Mouse (Mus musculus): Measurements from ENCODE around the gene 4930579G24Rik. TPM values are rescaled to one million over a fixed set of nuclear protein-coding genes. Genes with fewer than 3 reads are reported as not detected.

4930579G24Rik gene
- 10.1 and 11.1 TPM in 2 replicates for polyA plus RNA-seq (2015; fragmentation: Nextera tagmentation; extraction: Ambion mirVana)

DNA sequence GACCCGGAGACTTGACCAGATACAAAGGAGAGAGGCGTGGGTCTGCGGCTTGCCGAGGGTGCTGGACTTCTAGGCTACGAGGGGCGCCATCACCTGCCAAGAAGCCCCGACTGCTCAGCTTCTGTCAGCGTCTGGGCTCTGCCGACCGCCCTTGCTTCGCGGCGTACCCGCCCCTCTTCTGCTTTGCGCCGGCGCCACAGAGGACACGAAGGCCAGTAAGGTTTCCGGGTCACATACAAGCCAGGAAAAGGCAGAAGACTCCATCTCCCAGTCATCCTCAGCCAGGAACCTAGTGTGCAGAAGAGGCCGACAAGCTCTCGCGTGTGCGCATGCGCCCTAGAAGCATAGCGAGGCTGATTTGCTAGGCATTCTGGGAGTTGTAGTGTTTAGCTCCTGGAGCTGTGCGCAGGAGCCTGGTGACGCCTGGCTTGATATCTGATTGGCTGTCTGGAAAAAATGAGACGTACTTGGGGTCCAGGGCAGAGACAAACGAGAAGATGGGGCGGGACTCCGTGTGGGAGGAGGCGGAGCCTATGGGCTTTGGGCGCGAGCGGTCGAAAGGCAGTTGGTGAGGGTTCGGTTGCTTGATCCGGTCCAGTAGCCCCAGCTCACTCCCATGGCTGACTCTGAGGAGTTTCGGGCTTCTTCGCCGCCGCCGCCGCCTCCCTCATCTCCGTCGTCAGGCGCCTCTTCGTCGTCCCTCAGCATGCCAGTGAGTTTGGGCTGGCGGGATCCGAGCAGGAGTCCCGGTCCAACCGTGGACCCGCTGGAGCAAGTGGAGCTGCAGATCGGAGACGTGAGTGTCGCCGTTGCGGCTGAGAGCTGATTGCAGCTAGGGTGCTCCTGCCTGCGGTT, at the start of gene 4930579G24Rik:
Gene 4930579G24Rik, plus strand, starts transcription at position 519 of the 855 bp plus-strand sequence.
- Histone ChIP-seq H3K27me3 (ENCODE audit: control insufficient read depth, insufficient read depth, low read length) (no peaks in the 10 kb centered on the region), H3K4me3 (ENCODE audit: low read depth, low read length) (peak within 1 kb of the TSS; percentile 73), H3K9me3 (ENCODE audit: control insufficient read depth, low read length) (no peaks in the 10 kb centered on the region), H3K27ac (replicated peaks) (peak within 1 kb of the TSS; percentile 93), H3K9ac (ENCODE audit: low read length) (peak within 1 kb of the TSS; percentile 71), H3K36me3 (ENCODE audit: control insufficient read depth, insufficient read depth, low read length) (peaks cover 2% of the 10 kb centered on the region; the same call in 1 of the 2 replicates), H3K4me2 (replicated peaks; ENCODE audit: low read depth) (peak within 1 kb of the TSS; percentile 76), H3K4me1 (replicated peaks; ENCODE audit: control insufficient read depth, insufficient read depth) (no peaks in the 10 kb centered on the region)
- TF ChIP-seq CTCF (IDR thresholded peaks at IDR 0.05; ENCODE audit: low read depth): no peak
- no peak for TF ChIP-seq EP300 (optimal IDR thresholded peaks at IDR 0.05)
- peak; percentile 99 for ATAC-seq (ENCODE audit: low FRiP score, low TSS enrichment)
- peak; percentile 93 for DNase-seq (ENCODE audit: low spot score)
- WGBS: under 1% methylated on average over 60 of the region's 60 CpGs

- no peaks in the 10 kb centered on the region for H3K4me1 ChIP-seq (replicated peaks; ENCODE audit: control insufficient read depth, insufficient read depth)
- no peaks in the 10 kb centered on the region for H3K27me3 ChIP-seq (ENCODE audit: control insufficient read depth, insufficient read depth, low read length)
- DNase-seq (ENCODE audit: low spot score): no peak
- no peaks in the 10 kb centered on the region for H3K9me3 ChIP-seq (ENCODE audit: control insufficient read depth, low read length)
- H3K27ac ChIP-seq (replicated peaks): no peak overlapping the region
- TF ChIP-seq CTCF (IDR thresholded peaks at IDR 0.05; ENCODE audit: low read depth) (no peak), EP300 (optimal IDR thresholded peaks at IDR 0.05) (no peak)
- no peak overlapping the region for H3K9ac ChIP-seq (ENCODE audit: low read length)
- 41% methylated on average over 5 of the region's 5 CpGs for WGBS
- ATAC-seq (ENCODE audit: low FRiP score, low TSS enrichment): no peak
- H3K4me3 ChIP-seq (ENCODE audit: low read depth, low read length): no peak overlapping the region
- H3K36me3 ChIP-seq (ENCODE audit: control insufficient read depth, insufficient read depth, low read length): no peaks in the 10 kb centered on the region
- H3K4me2 ChIP-seq (replicated peaks; ENCODE audit: low read depth): no peak overlapping the region
Measured at GRCm38 (mm10) chr3:79579891-79580575, 48.8 kb upstream of the 4930579G24Rik start.

- ATAC-seq (ENCODE audit: low FRiP score, low TSS enrichment): peak; percentile 85
- Histone ChIP-seq H3K27ac (replicated peaks) (no peak overlapping the region), H3K36me3 (ENCODE audit: control insufficient read depth, insufficient read depth, low read length) (no peaks in the 10 kb centered on the region), H3K4me2 (replicated peaks; ENCODE audit: low read depth) (no peak overlapping the region), H3K9me3 (ENCODE audit: control insufficient read depth, low read length) (no peaks in the 10 kb centered on the region), H3K9ac (ENCODE audit: low read length) (no peak overlapping the region), H3K4me1 (replicated peaks; ENCODE audit: control insufficient read depth, insufficient read depth) (no peaks in the 10 kb centered on the region), H3K27me3 (ENCODE audit: control insufficient read depth, insufficient read depth, low read length) (no peaks in the 10 kb centered on the region), H3K4me3 (ENCODE audit: low read depth, low read length) (no peak overlapping the region)
- WGBS: 6% methylated on average over 6 of the region's 6 CpGs
- peak; percentile 91 for DNase-seq (ENCODE audit: low spot score)
- TF ChIP-seq CTCF (IDR thresholded peaks at IDR 0.05; ENCODE audit: low read depth) (peak; percentile 99), EP300 (optimal IDR thresholded peaks at IDR 0.05) (no peak)
Measured at GRCm38 (mm10) chr3:79586804-79587203, 42.1 kb upstream of the 4930579G24Rik start.

- WGBS: 68% methylated on average over 2 of the region's 2 CpGs
- H3K36me3 ChIP-seq (ENCODE audit: control insufficient read depth, insufficient read depth, low read length): 0 out of 2 replicates have a peak, but pooled peaks cover 2% of the 10 kb centered on the region
- H3K4me3 ChIP-seq (ENCODE audit: low read depth, low read length): no peak overlapping the region
- no peak for DNase-seq (ENCODE audit: low spot score)
- no peak for TF ChIP-seq CTCF (IDR thresholded peaks at IDR 0.05; ENCODE audit: low read depth)
- no peak for TF ChIP-seq EP300 (optimal IDR thresholded peaks at IDR 0.05)
- H3K9me3 ChIP-seq (ENCODE audit: control insufficient read depth, low read length): no peaks in the 10 kb centered on the region
- no peaks in the 10 kb centered on the region for H3K27me3 ChIP-seq (ENCODE audit: control insufficient read depth, insufficient read depth, low read length)
- H3K4me1 ChIP-seq (replicated peaks; ENCODE audit: control insufficient read depth, insufficient read depth): no peaks in the 10 kb centered on the region
- ATAC-seq (ENCODE audit: low FRiP score, low TSS enrichment): no peak
- H3K9ac ChIP-seq (ENCODE audit: low read length): no peak overlapping the region
- H3K4me2 ChIP-seq (replicated peaks; ENCODE audit: low read depth): no peak overlapping the region
- H3K27ac ChIP-seq (replicated peaks): no peak overlapping the region
Measured at GRCm38 (mm10) chr3:79589671-79590070, 39.2 kb upstream of the 4930579G24Rik start.

DNA sequence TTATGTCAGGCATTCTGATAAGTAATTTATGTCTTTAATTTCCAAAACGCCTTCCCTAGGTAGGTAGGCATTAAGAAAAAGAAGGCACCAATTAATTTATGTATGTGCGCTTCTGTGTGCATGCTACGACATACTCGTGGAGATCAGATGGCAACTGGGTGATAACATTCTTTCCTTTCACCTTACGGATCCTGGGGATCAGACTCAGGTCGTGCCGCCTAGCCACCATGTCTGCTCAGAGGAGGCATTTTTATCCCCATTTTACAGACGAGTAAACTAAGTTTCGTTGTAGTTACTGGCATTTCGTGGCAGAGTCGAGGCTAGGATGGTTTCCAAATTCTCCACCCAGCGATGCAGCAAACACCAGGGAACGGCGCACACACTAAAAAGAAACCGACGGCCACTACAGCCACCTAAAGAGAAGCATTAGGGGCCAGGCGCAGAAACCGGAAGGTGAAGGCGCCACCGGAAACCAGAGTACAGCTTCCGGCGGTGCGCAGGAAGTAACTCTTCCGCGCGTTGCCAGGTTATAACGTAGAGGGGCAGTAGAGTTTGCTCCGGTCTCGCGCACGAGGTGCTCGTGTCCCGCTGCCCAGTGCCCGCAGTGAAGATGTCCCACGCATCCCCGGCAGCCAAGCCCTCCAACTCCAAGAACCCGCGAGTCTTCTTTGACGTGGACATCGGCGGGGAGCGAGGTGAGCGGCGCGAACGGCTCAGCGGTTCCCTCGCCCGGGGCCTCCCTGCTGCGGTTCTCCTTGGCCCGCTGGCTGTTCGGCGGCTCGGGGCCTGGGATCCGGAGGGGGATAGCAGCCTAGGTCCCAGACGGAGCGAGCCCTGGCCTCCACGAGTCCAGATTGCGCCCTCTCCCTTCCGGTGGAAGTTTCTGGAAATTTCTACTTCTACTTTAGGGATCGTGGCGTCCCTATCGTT, 37.8 kb upstream of the 4930579G24Rik start, which contains the start of gene Ppid:
Gene Ppid, plus strand, starts transcription at position 480 of the 930 bp plus-strand sequence.
- WGBS: 3% methylated on average over 62 of the region's 63 CpGs
- Histone ChIP-seq H3K4me2 (replicated peaks; ENCODE audit: low read depth) (peak within 1 kb of the TSS; percentile 81), H3K4me1 (replicated peaks; ENCODE audit: control insufficient read depth, insufficient read depth) (no peaks in the 10 kb centered on the region), H3K27me3 (ENCODE audit: control insufficient read depth, insufficient read depth, low read length) (no peaks in the 10 kb centered on the region), H3K36me3 (ENCODE audit: control insufficient read depth, insufficient read depth, low read length) (peaks cover 4% of the 10 kb centered on the region; the same call in 1 of the 2 replicates), H3K9ac (ENCODE audit: low read length) (peak within 1 kb of the TSS; percentile 89), H3K9me3 (ENCODE audit: control insufficient read depth, low read length) (no peaks in the 10 kb centered on the region), H3K27ac (replicated peaks) (peak within 1 kb of the TSS; percentile 87), H3K4me3 (ENCODE audit: low read depth, low read length) (peak within 1 kb of the TSS; percentile 89)
- DNase-seq (ENCODE audit: low spot score) (peak; percentile 85), ATAC-seq (ENCODE audit: low FRiP score, low TSS enrichment) (peak; percentile 89)
- TF ChIP-seq EP300 (optimal IDR thresholded peaks at IDR 0.05) (no peak), CTCF (IDR thresholded peaks at IDR 0.05; ENCODE audit: low read depth) (peak; percentile 30)

Measured in stomach, postnatal 0 days (tissue).